Mouse (Mus musculus) liver, adult 2 months (tissue): ENCODE measurements at regions not wholly inside any gene's neighbourhood (a gene's known extent, or its start where the extent isn't known, plus 50 kb on each side); places are given as distances from the start of the nearest gene placed in this dataset.

Experiments
- CTCF ChIP-seq: fragments of 200-500 bp; IDR thresholded peaks from 2 replicates; pipeline ENCODE4 v1.5.1; 2011; ENCODE audit warnings: low read depth, low read length, control low read depth
- POLR2A ChIP-seq: fragments of 200-500 bp; IDR thresholded peaks from 2 replicates; pipeline ENCODE4 v1.6.1; 2011; ENCODE audit warnings: low read length, control low read depth; ENCODE audit not compliant: insufficient read depth; ENCODE audit errors: extremely low read depth

- TF ChIP-seq CTCF (no peak), POLR2A (no peak)
Measured at GRCm38 (mm10) chr14:33734446-33735043, 145.5 kb downstream of the Ptpn20 start.
